Mouse (Mus musculus) limb, embryonic 10.5 days (tissue): Measurements from ENCODE around the gene Ipmk. TPM values are rescaled to one million over a fixed set of nuclear protein-coding genes. Genes with fewer than 3 reads are reported as not detected.
A peak's percentile ranks its signal among the peaks of the same experiment; 100 is the strongest.

ENCODE experiments used
- DNase-seq: peaks from one replicate; pipeline ENCODE4 v3.0.0-alpha.2; 2017; ENCODE audit warnings: low spot score
- H3K27ac ChIP-seq: fragments of 300-500 bp; sonication (generic); 2 replicates; pipeline ENCODE4 v1.5.1; 2016; ENCODE audit warnings: mild to moderate bottlenecking
- H3K27me3 ChIP-seq: fragments of 300-500 bp; sonication (generic); 2 replicates; pipeline ENCODE4 v1.6.1; 2016; ENCODE audit warnings: low read depth, mild to moderate bottlenecking; ENCODE audit not compliant: poor library complexity, severe bottlenecking
- H3K36me3 ChIP-seq: fragments of 300-500 bp; sonication (generic); 2 replicates; pipeline ENCODE4 v1.6.1; 2016; ENCODE audit warnings: mild to moderate bottlenecking, moderate library complexity
- H3K4me1 ChIP-seq: fragments of 300-500 bp; sonication (generic); 2 replicates; pipeline ENCODE4 v1.6.1; 2016
- H3K4me3 ChIP-seq: fragments of 300-500 bp; sonication (generic); 2 replicates; pipeline ENCODE4 v1.5.1; 2016; ENCODE audit warnings: mild to moderate bottlenecking, moderate library complexity
- H3K9me3 ChIP-seq: fragments of 300-500 bp; sonication (generic); replicated peaks from 2 replicates; pipeline ENCODE4 v1.6.1; 2016; ENCODE audit warnings: mild to moderate bottlenecking
- WGBS: fragments of 180-500 bp; shearing (Covaris S2); methylation state at CpG from one replicate; pipeline ENCODE4 v1.1.7; 2016; 5-methylcytosine and 5-hydroxymethylcytosine counted together
- polyA plus RNA-seq: library from polyadenylated mRNA; unstranded; fragments of >200 nt; fragmentation: Nextera tagmentation; extraction: Ambion mirVana; gene quantifications from 2 replicates; pipeline ENCODE4 v1.2.1, GENCODE M21; 2016

The Ipmk gene
- polyA plus RNA-seq, 1 experiment from 2014 or later, result 19.6 TPM

DNA sequence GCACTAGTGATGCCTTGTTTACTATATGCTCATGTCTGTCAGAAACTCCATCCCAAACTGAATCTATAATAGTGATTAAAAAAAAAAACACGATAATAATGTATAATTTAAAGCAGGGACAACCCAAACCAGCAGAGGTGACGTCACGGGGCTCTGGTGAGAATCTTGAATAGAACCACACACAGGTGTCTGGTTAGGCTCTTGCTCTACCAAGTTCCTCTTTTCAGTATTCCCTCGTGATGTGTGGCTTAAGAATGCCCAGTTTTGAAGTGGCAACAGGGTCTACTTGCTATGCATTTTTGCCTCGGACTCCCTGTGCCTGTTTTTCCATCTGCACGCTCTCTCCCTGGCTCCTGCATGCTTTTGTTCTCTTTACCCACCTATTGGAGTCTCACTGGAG, 124.5 kb downstream of the Ipmk start:
- WGBS, result 91% methylated on average over 6 of the region's 6 CpGs
- Histone ChIP-seq H3K36me3 (no peaks in the 10 kb centered on the region), H3K4me1 (no peaks in the 10 kb centered on the region), H3K9me3 (no peaks in the 10 kb centered on the region), H3K27me3 (no peaks in the 10 kb centered on the region), H3K27ac (no peak overlapping the region), H3K4me3 (no peak overlapping the region)
- no peak for DNase-seq

DNA sequence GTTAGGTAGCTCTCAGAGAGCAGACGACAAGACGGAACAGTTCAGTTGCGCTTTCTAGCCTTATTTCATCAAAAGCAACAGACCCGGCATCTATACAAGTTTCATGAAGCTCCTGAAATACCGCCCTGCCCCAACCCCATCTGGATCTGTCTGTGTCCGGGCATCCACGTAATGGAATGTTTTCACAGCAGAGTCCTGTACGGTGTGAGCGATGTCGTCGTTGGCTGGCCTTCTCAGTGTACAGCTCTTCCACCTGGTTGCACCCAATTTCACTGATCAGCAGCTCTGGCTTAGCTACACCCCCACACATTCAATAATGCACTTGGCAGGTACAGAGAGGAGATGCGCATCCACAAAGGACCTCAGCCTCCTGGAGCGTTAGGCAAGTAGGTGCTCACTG, 126.0 kb downstream of the Ipmk start:
- WGBS, result 92% methylated on average over 13 of the region's 13 CpGs
- no peaks in the 10 kb centered on the region for H3K27me3 ChIP-seq

DNA sequence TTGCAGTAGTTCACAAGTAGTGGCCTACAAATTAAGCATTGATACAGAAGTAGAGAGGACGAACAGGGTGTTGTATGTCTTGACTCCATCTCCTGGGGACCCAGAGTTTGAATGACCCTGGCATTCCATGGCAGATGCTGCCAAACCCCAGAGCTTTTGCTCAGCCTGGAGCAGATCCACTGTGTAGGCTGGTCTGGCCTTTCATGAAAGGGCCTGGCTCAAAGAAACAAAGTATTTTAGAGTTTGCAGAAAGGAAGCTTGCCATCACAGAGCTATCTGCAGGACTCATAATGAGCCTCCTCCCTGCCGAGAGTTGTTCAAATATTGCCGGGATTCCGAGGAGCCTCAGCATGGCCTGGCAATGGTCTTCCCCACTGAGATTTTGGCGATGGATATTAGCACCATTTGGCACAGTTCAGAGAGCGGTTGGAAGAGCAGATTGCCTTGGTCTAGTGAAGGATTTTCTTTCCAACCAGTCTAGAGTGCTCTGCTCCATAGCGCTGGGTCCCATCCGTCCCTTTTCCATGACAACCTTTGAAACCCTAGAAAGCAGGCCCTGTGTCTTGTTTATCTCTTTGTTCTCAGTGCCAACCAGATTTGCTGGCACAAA, 129.0 kb downstream of the Ipmk start:
- 81% methylated on average over 8 of the region's 8 CpGs for WGBS
- no peak for DNase-seq
- no peak overlapping the region for H3K27ac ChIP-seq
- H3K4me3 ChIP-seq, result no peak overlapping the region
- no peaks in the 10 kb centered on the region for H3K36me3 ChIP-seq
- no peaks in the 10 kb centered on the region for H3K27me3 ChIP-seq
- no peaks in the 10 kb centered on the region for H3K9me3 ChIP-seq
- H3K4me1 ChIP-seq, result no peaks in the 10 kb centered on the region

More for the DNA sequence above, 126.0 kb downstream of the Ipmk start:
- Histone ChIP-seq H3K36me3 (no peaks in the 10 kb centered on the region), H3K9me3 (no peaks in the 10 kb centered on the region), H3K27ac (no peak overlapping the region), H3K4me1 (no peaks in the 10 kb centered on the region), H3K4me3 (no peak overlapping the region)
- no peak for DNase-seq

DNA sequence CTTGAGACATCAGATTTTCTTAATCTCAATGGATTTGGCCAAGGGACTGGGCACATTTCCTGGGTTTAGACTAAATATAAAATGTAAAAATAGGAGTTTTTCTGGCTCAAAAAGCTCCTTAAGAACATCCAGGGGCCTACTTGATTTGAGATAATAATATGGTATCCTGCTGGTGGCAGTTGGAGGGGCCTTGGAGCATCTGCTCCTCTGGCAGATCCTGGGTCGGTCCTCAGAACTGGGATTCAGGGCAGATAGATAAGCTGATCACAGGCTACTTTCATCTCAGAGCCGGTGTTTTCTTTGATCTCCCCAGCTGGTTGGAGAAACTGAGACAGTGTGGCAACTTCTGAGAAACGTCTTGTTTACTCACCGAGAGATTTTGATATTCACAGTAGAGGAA, 129.6 kb downstream of the Ipmk start:
- Histone ChIP-seq H3K9me3 (no peaks in the 10 kb centered on the region), H3K36me3 (no peaks in the 10 kb centered on the region), H3K27ac (no peak overlapping the region), H3K4me1 (no peaks in the 10 kb centered on the region), H3K4me3 (no peak overlapping the region), H3K27me3 (no peaks in the 10 kb centered on the region)
- DNase-seq, result no peak
- 45% methylated on average over 4 of the region's 4 CpGs for WGBS

GRCm38 (mm10) chr10:71479700-71480325, 132.2 kb downstream of the Ipmk start:
- H3K27me3 ChIP-seq, result no peaks in the 10 kb centered on the region
- no peaks in the 10 kb centered on the region for H3K9me3 ChIP-seq
- H3K36me3 ChIP-seq, result no peaks in the 10 kb centered on the region
- no peak overlapping the region for H3K4me3 ChIP-seq
- H3K27ac ChIP-seq, result no peak overlapping the region
- WGBS, result 12% methylated on average over 8 of the region's 8 CpGs
- H3K4me1 ChIP-seq, result no peaks in the 10 kb centered on the region
- peak; percentile 84 for DNase-seq

Other genes starting within 250 kb of the Ipmk start
- gene Bicc1, start 188.1 kb upstream of the Ipmk start, polyA plus RNA-seq, result 3.0 and 4.5 TPM in 2 replicates
- 90.7 and 91.3 TPM in 2 replicates for gene Tfam, start 109.5 kb upstream of the Ipmk start, polyA plus RNA-seq
- 86.7 and 94.2 TPM in 2 replicates for gene Ube2d1, start 62.5 kb upstream of the Ipmk start, polyA plus RNA-seq
- 112 and 125 TPM in 2 replicates for gene Cisd1, start 2.8 kb upstream of the Ipmk start, polyA plus RNA-seq